19 mouse cellular contexts compared by ENCODE assay signal in the genomic region with DNA sequence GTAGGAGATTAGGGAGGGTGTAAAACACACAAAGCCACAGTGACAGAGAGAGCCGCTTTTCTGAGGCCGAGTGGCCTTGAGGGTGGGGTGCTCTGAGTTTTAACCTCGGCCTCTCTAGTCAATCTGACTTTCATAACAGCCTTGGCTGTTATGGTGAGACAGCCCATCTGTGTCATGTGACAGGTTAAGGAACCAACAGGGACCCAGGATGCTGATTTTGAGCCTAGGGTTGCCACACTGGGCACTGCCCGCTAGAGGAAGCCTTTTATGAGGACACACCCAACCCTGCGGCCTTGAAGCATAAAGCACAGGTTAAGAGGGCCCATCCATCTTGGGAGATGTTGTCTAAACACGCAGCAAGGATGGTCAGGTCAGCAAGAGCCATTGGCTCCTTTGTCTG. TPM values are rescaled to one million over a fixed set of nuclear protein-coding genes. Genes with fewer than 3 reads are reported as not detected.
DNase-seq lines count a peak whose midpoint lies in the region; ATAC-seq and TF ChIP-seq lines count a peak whose summit lies in the region.
"Had no signal": no experiment of that assay in that cellular context is flagged by ENCODE, and none has a peak within 500 bp of the region (broad histone marks: within the 10 kb centered on the region; RNA-seq: fewer than 3 reads in every experiment).

No protein-coding gene starts in this region.

- H3K36me3 ChIP-seq in heart, embryonic 12.5 days, result no peaks in the 10 kb centered on the region
- H3K36me3 ChIP-seq in thymus, adult 2 months (ENCODE audit: control insufficient read depth, insufficient read depth, low read length), result no peaks in the 10 kb centered on the region
- H3K36me3 ChIP-seq: neural tube, embryonic 13.5 days had no signal

- TF ChIP-seq POLR2A in thymus, adult 2 months (IDR thresholded peaks at IDR 0.05; ENCODE audit: control insufficient read depth, extremely low read depth, insufficient read depth, low read length, poor library complexity), result no peak

- 89% methylated on average over 6 of the region's 6 CpGs for WGBS in heart, embryonic 12.5 days
- 87% methylated on average over 6 of the region's 6 CpGs for WGBS in thymus, adult 2 months

- H3K27me3 ChIP-seq in heart, embryonic 12.5 days (replicated peaks), result no peaks in the 10 kb centered on the region
- H3K27me3 ChIP-seq in thymus, adult 2 months (ENCODE audit: control insufficient read depth, insufficient read depth, low read length), result no peaks in the 10 kb centered on the region
- H3K27me3 ChIP-seq: forebrain, embryonic 13.5 days; neural tube, embryonic 13.5 days had no signal

- intact Hi-C loops in heart, postnatal 14 days (cut with DNase I), result no loop called here

- no peak for TF ChIP-seq CTCF in thymus, adult 2 months (IDR thresholded peaks at IDR 0.05; ENCODE audit: borderline replicate concordance, control insufficient read depth, extremely low read depth, insufficient read depth, low read length, poor library complexity)

- H3K9me3 ChIP-seq in heart, embryonic 12.5 days (replicated peaks), result no peaks in the 10 kb centered on the region
- H3K9me3 ChIP-seq: forebrain, embryonic 13.5 days; neural tube, embryonic 13.5 days had no signal

- no peak overlapping the region for H3K27ac ChIP-seq in heart, embryonic 12.5 days (ENCODE audit: poor library complexity, severe bottlenecking)
- peak overlapping the region; percentile 56; the same call in 1 of the 2 replicates for H3K27ac ChIP-seq in thymus, adult 2 months (ENCODE audit: control insufficient read depth, insufficient read depth, low read length)
- H3K27ac ChIP-seq: forebrain, embryonic 13.5 days; liver, embryonic 14.5 days; neural tube, embryonic 13.5 days had no signal

- ATAC-seq in heart, embryonic 12.5 days (ENCODE audit: insufficient number of reproducible peaks, low FRiP score), result peak; percentile 39; the same call in 1 of the 2 replicates
- ATAC-seq: forebrain, embryonic 13.5 days had no signal

- no peaks in the 10 kb centered on the region for H3K4me1 ChIP-seq in heart, embryonic 12.5 days (replicated peaks)
- peaks cover 42% of the 10 kb centered on the region for H3K4me1 ChIP-seq in thymus, adult 2 months (replicated peaks; ENCODE audit: control insufficient read depth, insufficient read depth, low read length)
- H3K4me1 ChIP-seq: forebrain, embryonic 13.5 days; neural tube, embryonic 13.5 days had no signal

- H3K9ac ChIP-seq in heart, embryonic 12.5 days, result no peak overlapping the region
- H3K9ac ChIP-seq: forebrain, embryonic 13.5 days; liver, embryonic 14.5 days; neural tube, embryonic 13.5 days had no signal

- DNase-seq in heart, postnatal 14 days, result no peak
- no peak for DNase-seq in thymus, adult 2 months
- no peak for DNase-seq in thymus, postnatal 25 days
- peak; percentile 95 for DNase-seq in induced T-regulatory cell, adult 2 months (ENCODE audit: low read depth)
- no peak for DNase-seq in ovary, postnatal 14 days (ENCODE audit: low spot score)
- no peak for DNase-seq in left cerebral cortex, adult 11 months (ENCODE audit: low spot score)
- no peak for DNase-seq in right cerebral cortex, postnatal 4 days
- DNase-seq: cerebellum, adult 11-12 months; kidney, adult 18-20 months; kidney, postnatal 36 days; spleen, adult 18-20 months; thymus, adult 18-20 months had no signal

- H3K4me2 ChIP-seq in heart, embryonic 12.5 days, result no peak overlapping the region
- H3K4me2 ChIP-seq: forebrain, embryonic 13.5 days; heart, embryonic 11.5 days; neural tube, embryonic 13.5 days had no signal

- no peak overlapping the region for H3K4me3 ChIP-seq in heart, embryonic 12.5 days
- H3K4me3 ChIP-seq in thymus, adult 2 months (ENCODE audit: control insufficient read depth, insufficient read depth, low read length), result no peak overlapping the region
- H3K4me3 ChIP-seq: forebrain, embryonic 13.5 days; neural tube, embryonic 13.5 days had no signal

RNA-seq across cellular contexts. Expression of a gene that starts 8.9 kb away (rescaled TPM):
- 0.19 and 0.55 TPM in 2 replicates for polyA plus RNA-seq in heart, embryonic 12.5 days (2016; fragmentation: Nextera tagmentation; extraction: Ambion mirVana)
- total RNA-seq in heart, postnatal 14 days (2021), result 1 to 10 TPM in 1 of 2 experiments, under 1 TPM in 1; 0.36 to 4.9 TPM
- polyA plus RNA-seq in thymus, adult 2 months (2012; rRNA removed), result 250 and 282 TPM in 2 replicates
- polyA plus RNA-seq: forebrain, embryonic 13.5 days; hindbrain, embryonic 11.5 days; limb, embryonic 11.5 days had no signal

RNA-seq across cellular contexts. Expression of a gene that starts 59.2 kb away (rescaled TPM):
- 29.0 and 31.2 TPM in 2 replicates for polyA plus RNA-seq in heart, embryonic 12.5 days (2016; fragmentation: Nextera tagmentation; extraction: Ambion mirVana)
- 10 to 100 TPM; 18.6 to 20.0 TPM for total RNA-seq in heart, postnatal 14 days (2021)
- polyA plus RNA-seq in thymus, adult 2 months (2012; rRNA removed), result 38.2 and 40.4 TPM in 2 replicates

Comparison
In these comparisons a context has a peak if more than half of its experiments do, and no peak if none do; other contexts are left out.
1. RNA of a gene that starts 8.9 kb away (polyA plus RNA-seq): 250 to 282 TPM in thymus, adult 2 months; 0.19 to 0.55 TPM in heart, embryonic 12.5 days; every median in the first group is over 100 times any median in the second.